Mouse (Mus musculus) forebrain, embryonic 14.5 days (tissue): Measurements from ENCODE around the gene Gm7075. TPM values are rescaled to one million over a fixed set of nuclear protein-coding genes. Genes with fewer than 3 reads are reported as not detected.

ENCODE experiments used
- ATAC-seq: fragments of 200-750 bp; cut with Nextera tagmentation; 2 replicates; pipeline ENCODE4 v1.8.0; 2017; ENCODE audit warnings: mild to moderate bottlenecking, moderate library complexity
- DNase-seq: peaks from one replicate; pipeline ENCODE4 v3.0.0-alpha.2; 2015; ENCODE audit warnings: low spot score
- H3K27ac ChIP-seq: fragments of 300-500 bp; sonication (generic); 2 replicates; pipeline ENCODE4 v1.5.1; 2014; ENCODE audit warnings: low read depth, mild to moderate bottlenecking, control low read depth, low read length, moderate library complexity
- H3K27me3 ChIP-seq: fragments of 300-500 bp; sonication (generic); replicated peaks from 2 replicates; pipeline ENCODE4 v1.6.1; 2014; ENCODE audit warnings: low read length, control low read depth, mixed read lengths; ENCODE audit not compliant: control insufficient read depth, insufficient read depth
- H3K36me3 ChIP-seq: fragments of 300-500 bp; sonication (generic); 2 replicates; pipeline ENCODE4 v1.6.1; 2014; ENCODE audit warnings: low read length, control low read depth; ENCODE audit not compliant: control insufficient read depth, insufficient read depth
- H3K4me1 ChIP-seq: fragments of 300-500 bp; sonication (generic); 2 replicates; pipeline ENCODE4 v1.6.1; 2014; ENCODE audit warnings: antibody characterized with exemption, low read length, control low read depth; ENCODE audit not compliant: control insufficient read depth, insufficient read depth
- H3K4me2 ChIP-seq: fragments of 300-500 bp; sonication (generic); 2 replicates; pipeline ENCODE4 v1.6.1; 2014; ENCODE audit warnings: mild to moderate bottlenecking, control low read depth, low read length
- H3K4me3 ChIP-seq: fragments of 300-500 bp; sonication (generic); 2 replicates; pipeline ENCODE4 v1.5.1; 2014; ENCODE audit warnings: low read depth, low read length, control low read depth
- H3K9ac ChIP-seq: fragments of 300-500 bp; sonication (generic); 2 replicates; pipeline ENCODE4 v1.6.1; 2014; ENCODE audit warnings: mild to moderate bottlenecking, low read length, control low read depth, moderate library complexity
- H3K9me3 ChIP-seq: fragments of 300-500 bp; sonication (generic); replicated peaks from 2 replicates; pipeline ENCODE4 v1.6.1; 2016; ENCODE audit warnings: low read length, control low read depth, mixed read lengths; ENCODE audit not compliant: control insufficient read depth
- WGBS: fragments of 180-500 bp; shearing (Covaris S2); extraction: QIAGEN DNeasy Blood & Tissue Kit; methylation state at CpG from one replicate; pipeline ENCODE4 v1.1.7; 2014; 5-methylcytosine and 5-hydroxymethylcytosine counted together
- polyA plus RNA-seq: library from polyadenylated mRNA; unstranded; fragments of >200 nt; fragmentation: Nextera tagmentation; extraction: Ambion mirVana; gene quantifications from 2 replicates; pipeline ENCODE4 v1.2.1, GENCODE M21; 2014

The Gm7075 gene
- polyA plus RNA-seq, 1 experiment from 2014 or later, result not detected

DNA sequence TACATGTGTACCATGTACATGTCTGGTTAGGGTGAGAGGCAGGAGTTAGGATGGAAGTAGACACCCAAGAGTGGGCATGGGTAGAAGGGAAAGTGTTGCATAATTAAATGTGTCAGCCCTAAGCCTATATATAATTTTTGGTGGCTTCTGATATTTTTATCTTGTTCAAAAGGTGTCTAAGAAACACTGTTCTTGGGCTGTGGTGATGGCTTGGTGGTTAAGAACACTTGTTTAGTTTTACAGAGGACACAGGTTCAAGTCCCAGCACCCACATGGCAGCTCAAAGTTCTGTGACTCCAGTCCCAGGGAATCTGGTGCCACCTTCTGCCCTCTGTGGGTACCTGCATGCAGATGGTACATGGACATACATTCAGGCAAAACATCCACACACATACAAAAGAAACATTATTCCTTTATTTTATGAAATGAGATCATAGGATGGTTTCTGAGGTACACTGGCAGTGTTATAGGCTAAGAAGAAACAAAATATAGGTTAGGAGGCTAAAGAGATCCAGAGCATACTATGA, 17.2 kb upstream of the Gm7075 start:
- ATAC-seq (no peak), DNase-seq (no peak)

DNA sequence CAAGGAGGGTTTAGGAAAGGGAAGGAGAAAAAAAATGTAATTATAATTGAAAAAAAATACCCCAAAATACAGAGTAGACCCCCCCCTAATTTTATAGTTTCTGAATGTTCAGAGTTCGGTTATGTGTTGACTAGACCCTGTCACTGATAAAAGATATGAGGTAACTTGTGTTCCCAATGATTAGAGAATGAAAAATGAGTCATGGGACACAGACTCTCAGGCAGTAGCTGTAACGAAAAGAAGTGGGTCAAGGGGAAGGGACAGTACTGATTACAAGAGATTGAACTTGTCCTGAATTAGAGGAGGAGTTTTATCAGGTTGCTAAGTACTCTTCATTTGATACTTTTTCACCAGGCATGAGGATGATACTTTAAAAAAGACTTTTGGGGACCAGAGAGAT, 11.3 kb upstream of the Gm7075 start:
- H3K36me3 ChIP-seq, result no peaks in the 10 kb centered on the region
- no peaks in the 10 kb centered on the region for H3K27me3 ChIP-seq
- H3K4me1 ChIP-seq, result no peaks in the 10 kb centered on the region
- no peak overlapping the region for H3K4me2 ChIP-seq
- DNase-seq (no peak), ATAC-seq (no peak)
- H3K27ac ChIP-seq, result no peak overlapping the region
- WGBS, result 83% methylated on average over 2 of the region's 2 CpGs
- no peaks in the 10 kb centered on the region for H3K9me3 ChIP-seq
- H3K4me3 ChIP-seq, result no peak overlapping the region
- H3K9ac ChIP-seq, result no peak overlapping the region

More for the DNA sequence above, 17.2 kb upstream of the Gm7075 start:
- H3K4me2 ChIP-seq, result no peak overlapping the region
- H3K27ac ChIP-seq, result no peak overlapping the region
- H3K4me3 ChIP-seq, result no peak overlapping the region
- no peaks in the 10 kb centered on the region for H3K9me3 ChIP-seq
- no peaks in the 10 kb centered on the region for H3K36me3 ChIP-seq
- H3K27me3 ChIP-seq, result no peaks in the 10 kb centered on the region
- H3K4me1 ChIP-seq, result no peaks in the 10 kb centered on the region
- H3K9ac ChIP-seq, result no peak overlapping the region

DNA sequence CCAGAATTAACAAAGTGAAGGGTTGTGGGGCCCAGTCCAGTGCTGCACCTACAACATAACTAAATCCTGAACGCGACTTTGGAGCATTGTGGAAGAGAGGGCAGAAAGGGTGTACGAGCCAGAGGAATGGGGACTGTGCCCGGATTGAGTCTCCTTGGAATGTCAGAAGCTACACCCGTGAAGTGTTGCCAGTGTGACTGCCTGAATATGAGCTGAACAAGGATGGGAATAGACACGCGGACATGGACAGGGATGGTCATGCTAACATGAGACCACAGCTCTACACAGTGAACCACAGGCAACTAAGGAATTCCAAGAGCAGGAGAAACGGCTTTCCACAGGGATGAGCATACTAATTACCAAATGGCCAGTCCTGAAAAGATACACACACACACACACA, 10.5 kb upstream of the Gm7075 start:
- no peaks in the 10 kb centered on the region for H3K36me3 ChIP-seq
- WGBS, result 89% methylated on average over 8 of the region's 8 CpGs
- no peaks in the 10 kb centered on the region for H3K9me3 ChIP-seq
- DNase-seq (no peak), ATAC-seq (no peak)
- H3K27me3 ChIP-seq, result no peaks in the 10 kb centered on the region
- no peaks in the 10 kb centered on the region for H3K4me1 ChIP-seq
- H3K9ac ChIP-seq, result no peak overlapping the region
- H3K4me2 ChIP-seq, result no peak overlapping the region
- H3K27ac ChIP-seq, result no peak overlapping the region
- no peak overlapping the region for H3K4me3 ChIP-seq

DNA sequence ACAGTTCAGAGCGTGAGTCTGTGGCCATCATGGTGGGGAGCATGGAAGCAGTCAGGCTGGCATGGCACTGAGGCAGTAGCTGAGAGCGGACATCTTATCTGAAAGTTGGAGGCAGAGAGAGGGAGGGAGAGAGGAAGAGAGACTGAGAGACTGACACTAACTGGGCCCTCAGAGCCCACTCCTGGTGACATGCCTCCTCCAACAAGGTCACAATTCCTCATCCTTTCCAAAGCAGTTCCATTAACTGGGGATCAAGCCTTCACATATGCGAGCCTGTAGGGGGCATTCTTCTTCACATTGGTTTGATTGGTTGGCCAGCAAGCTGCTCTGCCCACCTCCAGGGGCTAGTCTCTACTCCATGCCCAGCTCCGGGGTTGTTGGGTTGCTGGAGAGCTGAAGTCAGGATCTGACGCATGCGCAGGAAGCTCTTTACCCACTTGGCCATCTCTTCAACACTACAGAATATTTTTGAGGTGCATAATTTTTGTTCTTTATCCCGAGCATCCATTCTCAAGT, 9.7 kb upstream of the Gm7075 start:
- no peaks in the 10 kb centered on the region for H3K9me3 ChIP-seq
- H3K4me3 ChIP-seq, result no peak overlapping the region
- no peak overlapping the region for H3K4me2 ChIP-seq
- 91% methylated on average over 7 of the region's 7 CpGs for WGBS
- no peak for DNase-seq
- no peak overlapping the region for H3K9ac ChIP-seq
- ATAC-seq, result no peak
- H3K27me3 ChIP-seq, result no peaks in the 10 kb centered on the region
- no peak overlapping the region for H3K27ac ChIP-seq
- no peaks in the 10 kb centered on the region for H3K4me1 ChIP-seq
- H3K36me3 ChIP-seq, result no peaks in the 10 kb centered on the region

DNA sequence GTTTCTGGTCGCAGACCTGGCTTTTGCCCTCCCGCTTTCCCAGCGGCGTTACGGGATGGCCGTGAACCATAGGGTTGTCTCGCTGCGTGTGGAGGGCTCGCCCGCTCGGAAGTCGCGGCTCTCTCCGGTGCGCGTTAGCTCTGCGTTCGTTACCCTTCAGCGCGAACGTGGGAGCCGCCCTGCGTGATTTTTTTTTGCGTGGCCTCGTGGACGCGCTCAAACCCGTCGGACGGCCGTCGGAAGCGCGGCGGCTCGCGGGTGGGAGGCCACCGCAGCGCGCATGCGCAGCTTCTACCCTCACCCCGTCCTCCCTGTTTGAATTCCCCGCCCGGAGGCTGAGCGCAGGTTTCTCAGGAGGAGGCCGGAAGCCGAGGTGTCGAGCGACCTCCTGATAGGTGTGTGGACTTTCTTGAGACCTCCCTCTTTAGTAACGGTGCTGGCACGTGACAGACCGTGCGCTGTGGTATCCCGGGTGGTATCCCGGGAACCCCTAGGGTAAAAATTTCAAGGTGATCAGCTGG, 8.3 kb upstream of the Gm7075 start, which contains the start of gene Ctnna3:
TSS of gene Ctnna3 (plus strand) at position 314 of the 521 bp plus-strand sequence.
- under 1% methylated on average over 55 of the region's 55 CpGs for WGBS
- Histone ChIP-seq H3K9me3 (no peaks in the 10 kb centered on the region), H3K9ac (peak within 1 kb of the TSS; percentile 69), H3K4me2 (peak within 1 kb of the TSS; percentile 60), H3K27me3 (no peaks in the 10 kb centered on the region), H3K36me3 (no peaks in the 10 kb centered on the region), H3K27ac (peak within 1 kb of the TSS; percentile 55; the same call in 1 of the 2 replicates), H3K4me3 (peak within 1 kb of the TSS; percentile 75), H3K4me1 (no peaks in the 10 kb centered on the region)
- ATAC-seq (peak; percentile 97), DNase-seq (peak; percentile 97)

DNA sequence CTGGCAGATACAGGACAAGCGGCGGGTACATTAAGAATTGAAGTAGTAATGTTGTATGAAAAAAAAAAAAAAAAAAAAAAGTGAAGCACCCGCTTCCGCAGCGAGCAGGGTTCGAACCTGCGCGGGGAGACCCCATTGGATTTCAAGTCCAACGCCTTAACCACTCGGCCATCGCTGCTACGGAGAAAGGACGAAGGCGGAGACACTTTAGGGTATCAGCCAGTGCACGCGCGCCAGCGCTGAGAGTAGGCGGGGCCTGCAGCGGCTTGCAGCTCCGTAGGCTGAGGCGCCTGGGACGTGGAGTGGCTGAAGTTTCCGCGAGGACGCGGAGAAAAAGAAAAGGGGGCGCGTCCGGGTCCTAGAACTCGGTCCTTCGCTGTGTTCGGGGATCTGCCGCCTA, 7.8 kb upstream of the Gm7075 start:
- ATAC-seq, result peak; percentile 94
- under 1% methylated on average over 33 of the region's 34 CpGs for WGBS
- no peaks in the 10 kb centered on the region for H3K36me3 ChIP-seq

DNA sequence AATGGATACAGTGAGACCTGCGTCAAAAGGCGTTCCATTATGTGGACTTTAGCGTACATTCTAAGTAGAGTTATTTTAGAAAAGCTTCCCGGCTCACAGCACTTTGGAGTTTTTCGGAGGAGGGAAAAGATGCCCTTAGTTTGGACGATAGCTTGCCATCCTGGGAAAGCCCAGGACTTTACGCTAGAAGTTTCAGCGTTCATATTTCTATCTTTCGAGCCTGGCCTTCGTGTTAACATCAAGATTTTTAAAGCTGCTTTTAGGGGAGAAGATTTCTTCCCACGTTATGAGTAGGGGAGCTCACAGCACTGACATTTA, 7.4 kb upstream of the Gm7075 start:
- H3K9ac ChIP-seq, result peak overlapping the region; percentile 61
- ATAC-seq, result no peak
- no peak for DNase-seq
- no peaks in the 10 kb centered on the region for H3K4me1 ChIP-seq
- no peaks in the 10 kb centered on the region for H3K27me3 ChIP-seq
- peak overlapping the region; percentile 60 for H3K4me2 ChIP-seq
- no peaks in the 10 kb centered on the region for H3K9me3 ChIP-seq
- H3K4me3 ChIP-seq, result peak overlapping the region; percentile 75
- no peak overlapping the region for H3K27ac ChIP-seq
- H3K36me3 ChIP-seq, result no peaks in the 10 kb centered on the region
- WGBS, result 2% methylated on average over 11 of the region's 11 CpGs

More for the DNA sequence above, 7.8 kb upstream of the Gm7075 start:
- Histone ChIP-seq H3K4me2 (peak overlapping the region; percentile 60), H3K27me3 (no peaks in the 10 kb centered on the region), H3K9me3 (no peaks in the 10 kb centered on the region), H3K4me1 (no peaks in the 10 kb centered on the region), H3K9ac (peak overlapping the region; percentile 69), H3K27ac (peak overlapping the region; percentile 55; the same call in 1 of the 2 replicates), H3K4me3 (peak overlapping the region; percentile 75)
- peak; percentile 96 for DNase-seq

DNA sequence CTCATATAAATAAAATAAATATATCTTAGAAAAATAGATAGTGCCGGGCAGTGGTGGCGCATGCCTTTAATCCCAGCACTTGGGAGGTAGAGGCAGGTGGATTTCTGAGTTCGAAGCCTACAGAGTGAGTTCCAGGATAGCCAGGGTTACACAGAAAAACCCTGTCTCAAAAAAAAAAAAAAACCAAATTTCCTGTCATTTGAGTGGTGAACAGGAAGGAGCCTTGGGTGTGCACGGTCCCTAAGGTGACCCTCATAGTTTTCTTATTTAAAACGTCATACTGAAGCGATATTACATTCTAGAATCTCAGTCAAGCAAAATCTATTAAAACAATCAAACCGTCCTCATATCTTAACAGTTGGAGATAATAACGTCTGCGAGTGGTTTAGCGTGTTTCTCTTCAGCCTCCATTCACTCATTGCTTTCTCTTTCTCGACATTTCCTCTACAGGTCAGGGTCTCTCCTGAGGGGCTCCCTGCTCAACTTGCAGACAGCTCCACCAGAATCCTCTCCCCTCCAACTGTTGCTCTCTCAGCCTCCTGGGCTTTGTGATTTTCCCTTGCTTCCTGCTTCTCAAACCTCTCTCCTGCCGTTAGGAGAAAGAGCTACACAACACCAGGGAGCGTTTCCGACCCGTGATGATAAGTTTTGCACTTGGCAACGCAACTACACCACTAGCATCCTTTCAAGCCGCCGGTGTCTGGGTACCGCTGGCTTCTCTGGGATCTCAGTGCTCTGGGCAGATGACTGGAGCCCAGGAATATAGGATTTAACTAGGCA, 6.8 kb upstream of the Gm7075 start:
- H3K9ac ChIP-seq, result peak overlapping the region; percentile 61
- no peak overlapping the region for H3K27ac ChIP-seq
- WGBS, result 25% methylated on average over 19 of the region's 19 CpGs
- ATAC-seq (no peak), DNase-seq (peak; percentile 56)
- H3K4me2 ChIP-seq, result peak overlapping the region; percentile 60
- no peaks in the 10 kb centered on the region for H3K27me3 ChIP-seq
- no peaks in the 10 kb centered on the region for H3K4me1 ChIP-seq
- no peaks in the 10 kb centered on the region for H3K9me3 ChIP-seq
- peak overlapping the region; percentile 75 for H3K4me3 ChIP-seq
- no peaks in the 10 kb centered on the region for H3K36me3 ChIP-seq

DNA sequence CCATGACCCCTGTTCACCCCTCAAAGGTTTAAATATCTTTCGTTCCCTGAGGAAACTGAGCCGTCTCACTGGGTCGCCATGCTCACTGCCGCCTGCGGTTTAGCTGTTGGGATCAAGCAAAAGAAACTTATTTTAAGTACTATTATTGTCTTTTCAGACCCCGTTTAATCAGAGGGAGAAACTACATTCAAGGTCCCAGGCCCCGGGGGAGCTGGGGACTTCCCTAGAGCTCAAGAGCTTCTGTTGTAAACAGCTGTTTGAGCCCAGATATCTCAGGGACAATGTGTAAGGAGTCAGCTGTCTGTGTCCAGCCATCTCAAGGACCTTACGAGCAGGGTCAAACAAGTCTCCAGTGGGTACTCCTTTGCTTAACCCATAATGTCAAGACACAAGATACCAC, 5.6 kb upstream of the Gm7075 start:
- WGBS, result 82% methylated on average over 8 of the region's 8 CpGs
- no peaks in the 10 kb centered on the region for H3K27me3 ChIP-seq

More for the DNA sequence above, 5.6 kb upstream of the Gm7075 start:
- Histone ChIP-seq H3K4me1 (no peaks in the 10 kb centered on the region), H3K4me3 (no peak overlapping the region), H3K27ac (no peak overlapping the region), H3K4me2 (no peak overlapping the region), H3K36me3 (no peaks in the 10 kb centered on the region), H3K9ac (no peak overlapping the region), H3K9me3 (no peaks in the 10 kb centered on the region)
- DNase-seq (no peak), ATAC-seq (no peak)
